Comparison of ENCODE assay signal across 9 mouse cellular contexts in genomic region chr17:25474330-25475077, GRCm38 (mm10). TPM values are rescaled to one million over a fixed set of nuclear protein-coding genes. Genes with fewer than 3 reads are reported as not detected.
DNase-seq lines count a peak whose midpoint lies in the region; ATAC-seq and TF ChIP-seq lines count a peak whose summit lies in the region.
"Had no signal": no experiment of that assay in that cellular context is flagged by ENCODE, and none has a peak within 500 bp of the region (broad histone marks: within the 10 kb centered on the region; RNA-seq: fewer than 3 reads in every experiment).

No protein-coding gene starts in this region.

- DNase-seq in urinary bladder, adult 18-20 months (ENCODE audit: low spot score in 2 of 2): peak; percentile 26 to 57
- no peak for DNase-seq in urinary bladder, postnatal 10 days (ENCODE audit: low spot score)
- peak; percentile 90 for DNase-seq in embryo, embryonic 10 days (ENCODE audit: low spot score)
- peak; percentile 49 for DNase-seq in gastrocnemius, postnatal 14 days
- peak; percentile 67 for DNase-seq in kidney, adult 2 months
- DNase-seq in spleen, postnatal 4 days (ENCODE audit: low spot score in 2 of 2): peak; percentile 61 to 77

- peak overlapping the region; percentile 18; the same call in 1 of the 2 replicates for H3K9ac ChIP-seq in limb, embryonic 15.5 days
- peak overlapping the region; percentile 51 for H3K9ac ChIP-seq in midbrain, embryonic 16.5 days (ENCODE audit: low read depth, low read length)

- no peak overlapping the region for H3K27ac ChIP-seq in kidney, adult 2 months (ENCODE audit: insufficient read depth, low read depth, low read length)
- H3K27ac ChIP-seq in limb, embryonic 15.5 days: no peak overlapping the region
- no peak overlapping the region for H3K27ac ChIP-seq in midbrain, embryonic 16.5 days (ENCODE audit: low read length)

- intact Hi-C loops in gastrocnemius, postnatal 14 days (cut with DNase I; ENCODE audit: low total_unique reads): loop anchor here (10.0 kb wide), 1 partner anchor 140 kb away; no protein-coding TSS in a partner anchor

- H3K4me2 ChIP-seq in limb, embryonic 15.5 days: peak overlapping the region; percentile 85
- H3K4me2 ChIP-seq in midbrain, embryonic 16.5 days (ENCODE audit: low read length): peak overlapping the region; percentile 85

- ATAC-seq in limb, embryonic 15.5 days (ENCODE audit: insufficient number of reproducible peaks, low FRiP score, low TSS enrichment, low read depth): peak; percentile 77
- ATAC-seq in midbrain, embryonic 16.5 days: peak; percentile 28; the same call in 1 of the 2 replicates

- WGBS in kidney, adult 2 months: 2% methylated on average over 38 of the region's 38 CpGs
- 1% methylated on average over 38 of the region's 38 CpGs for WGBS in limb, embryonic 15.5 days
- 2% methylated on average over 38 of the region's 38 CpGs for WGBS in midbrain, embryonic 16.5 days

- H3K9me3 ChIP-seq in limb, embryonic 15.5 days: no peaks in the 10 kb centered on the region
- H3K9me3 ChIP-seq in midbrain, embryonic 16.5 days (replicated peaks; ENCODE audit: control insufficient read depth, low read length, poor library complexity, severe bottlenecking): no peaks in the 10 kb centered on the region

- no peaks in the 10 kb centered on the region for H3K27me3 ChIP-seq in kidney, adult 2 months (replicated peaks; ENCODE audit: control insufficient read depth, insufficient read depth, low read length)
- peaks cover 46% of the 10 kb centered on the region for H3K27me3 ChIP-seq in limb, embryonic 15.5 days
- peaks cover 10% of the 10 kb centered on the region for H3K27me3 ChIP-seq in midbrain, embryonic 16.5 days (ENCODE audit: control insufficient read depth, insufficient read depth, low read depth, low read length)

- no peak for TF ChIP-seq POLR2A in kidney, adult 2 months (IDR thresholded peaks at IDR 0.05; ENCODE audit: low read depth, low read length)

- TF ChIP-seq CTCF in kidney, adult 2 months (conservative IDR thresholded peaks at IDR 0.05; ENCODE audit: insufficient read depth, insufficient read length, low read depth, low read length): peak; percentile 68

- H3K4me3 ChIP-seq in kidney, adult 2 months (ENCODE audit: insufficient read depth, low read depth, low read length): peak overlapping the region; percentile 46
- H3K4me3 ChIP-seq in limb, embryonic 15.5 days: peak overlapping the region; percentile 40
- peak overlapping the region; percentile 36 for H3K4me3 ChIP-seq in midbrain, embryonic 16.5 days (ENCODE audit: low read depth, low read length)

- H3K4me1 ChIP-seq in kidney, adult 2 months (ENCODE audit: control insufficient read depth, insufficient read depth, low read length): no peaks in the 10 kb centered on the region
- peaks cover 14% of the 10 kb centered on the region for H3K4me1 ChIP-seq in limb, embryonic 15.5 days
- peaks cover 8% of the 10 kb centered on the region; the same call in 1 of the 2 replicates for H3K4me1 ChIP-seq in midbrain, embryonic 16.5 days (ENCODE audit: control insufficient read depth, insufficient read depth, low read length)

- H3K36me3 ChIP-seq in kidney, adult 2 months (ENCODE audit: control insufficient read depth, insufficient read depth, low read length): no peaks in the 10 kb centered on the region
- no peaks in the 10 kb centered on the region for H3K36me3 ChIP-seq in limb, embryonic 15.5 days
- H3K36me3 ChIP-seq in midbrain, embryonic 16.5 days (ENCODE audit: control insufficient read depth, insufficient read depth, low read length): no peaks in the 10 kb centered on the region

RNA-seq across cellular contexts. Expression of gene Tekt4, which starts 20.1 kb away (rescaled TPM):
- not detected for total RNA-seq in gastrocnemius, postnatal 14 days (2021)
- 0.07 and 0.08 TPM in 2 replicates for polyA plus RNA-seq in kidney, adult 2 months (2012; rRNA removed)
- polyA plus RNA-seq in limb, embryonic 15.5 days (2015; fragmentation: Nextera tagmentation; extraction: Ambion mirVana): not detected in 2 replicates
- polyA plus RNA-seq in midbrain, embryonic 16.5 days (2015; fragmentation: Nextera tagmentation; extraction: Ambion mirVana): 1.5 TPM in 2 replicates
- total RNA-seq: adrenal gland, postnatal 4 days had no signal

RNA-seq across cellular contexts. Expression of gene Sstr5, which starts 22.6 kb away (rescaled TPM):
- not detected for total RNA-seq in gastrocnemius, postnatal 14 days (2021)
- polyA plus RNA-seq in kidney, adult 2 months (2012; rRNA removed): not detected in 2 replicates
- polyA plus RNA-seq in limb, embryonic 15.5 days (2015; fragmentation: Nextera tagmentation; extraction: Ambion mirVana): 0.08 TPM in 1 of 2 replicates, not detected in the other
- 0.88 and 1.4 TPM in 2 replicates for polyA plus RNA-seq in midbrain, embryonic 16.5 days (2015; fragmentation: Nextera tagmentation; extraction: Ambion mirVana)

RNA-seq across cellular contexts. Expression of gene Cacna1h, which starts 40.9 kb away (rescaled TPM):
- total RNA-seq in gastrocnemius, postnatal 14 days (2021): 1 to 10 TPM; 3.2 to 3.4 TPM
- polyA plus RNA-seq in kidney, adult 2 months (2012; rRNA removed): 0.44 and 1.3 TPM in 2 replicates
- 3.8 and 4.8 TPM in 2 replicates for polyA plus RNA-seq in limb, embryonic 15.5 days (2015; fragmentation: Nextera tagmentation; extraction: Ambion mirVana)
- 10.0 and 11.5 TPM in 2 replicates for polyA plus RNA-seq in midbrain, embryonic 16.5 days (2015; fragmentation: Nextera tagmentation; extraction: Ambion mirVana)
